ENCODE assay signal across 30 mouse cellular contexts in genomic region chr14:122023054-122023453, GRCm38 (mm10). TPM values are rescaled to one million over a fixed set of nuclear protein-coding genes. Genes with fewer than 3 reads are reported as not detected.
DNase-seq lines count a peak whose midpoint lies in the region; ATAC-seq and TF ChIP-seq lines count a peak whose summit lies in the region.
"Had no signal": no experiment of that assay in that cellular context is flagged by ENCODE, and none has a peak within 500 bp of the region (broad histone marks: within the 10 kb centered on the region; RNA-seq: fewer than 3 reads in every experiment).

No protein-coding gene starts in this region.

- no peak overlapping the region for H3K4me3 ChIP-seq in CH12.LX (replicated peaks in 1 of 3; ENCODE audit: low read depth in 2 of 3, low read length in 2 of 3, poor library complexity in 1 of 3)
- no peak overlapping the region for H3K4me3 ChIP-seq in liver, embryonic 14.5 days (ENCODE audit: insufficient read depth in 1 of 2, low read depth in 2 of 2, low read length in 2 of 2)
- H3K4me3 ChIP-seq in stomach, postnatal 0 days (ENCODE audit: low read depth, low read length): no peak overlapping the region
- H3K4me3 ChIP-seq: embryonic facial prominence, embryonic 12.5 days; embryonic facial prominence, embryonic 15.5 days; forebrain, embryonic 15.5 days; heart, adult 2 months; heart, embryonic 10.5 days; heart, embryonic 13.5 days; hindbrain, embryonic 12.5 days; hindbrain, embryonic 15.5 days had no signal

- peak; percentile 65 for TF ChIP-seq EP300 in CH12.LX (IDR thresholded peaks at IDR 0.05; ENCODE audit: low read length)
- no peak for TF ChIP-seq EP300 in liver, embryonic 14.5 days (IDR thresholded peaks at IDR 0.05; ENCODE audit: low read depth)
- TF ChIP-seq EP300 in stomach, postnatal 0 days (optimal IDR thresholded peaks at IDR 0.05): no peak

- dilution Hi-C loops in CH12.LX (cut with MboI; ENCODE audit: extremely low pct_ligation_motif_present, extremely low pct_unique_long_range_greater_than_20kb, low sequenced_read_pairs): no loop called here

- no peak for TF ChIP-seq RAD21 in CH12.LX (IDR thresholded peaks at IDR 0.05; ENCODE audit: low read depth, low read length)

- no peak overlapping the region for H3K27ac ChIP-seq in CH12.LX (ENCODE audit: insufficient read depth, low read depth)
- no peak overlapping the region for H3K27ac ChIP-seq in liver, embryonic 14.5 days
- H3K27ac ChIP-seq in stomach, postnatal 0 days (replicated peaks): no peak overlapping the region
- H3K27ac ChIP-seq: embryonic facial prominence, embryonic 12.5 days; embryonic facial prominence, embryonic 15.5 days; forebrain, embryonic 15.5 days; heart, adult 2 months; heart, embryonic 10.5 days; heart, embryonic 13.5 days; hindbrain, embryonic 12.5 days; hindbrain, embryonic 15.5 days had no signal

- peaks cover 30 to 69% of the 10 kb centered on the region in 2 experiments for H3K4me1 ChIP-seq in CH12.LX (ENCODE audit: control insufficient read depth in 1 of 2, insufficient read depth in 2 of 2)
- H3K4me1 ChIP-seq in liver, embryonic 14.5 days (replicated peaks; ENCODE audit: control insufficient read depth in 2 of 2, insufficient read depth in 2 of 2, low read length in 1 of 2): peaks cover 5 to 25% of the 10 kb centered on the region in 2 experiments
- no peaks in the 10 kb centered on the region for H3K4me1 ChIP-seq in stomach, postnatal 0 days (replicated peaks; ENCODE audit: control insufficient read depth, insufficient read depth)
- H3K4me1 ChIP-seq: embryonic facial prominence, embryonic 12.5 days; embryonic facial prominence, embryonic 15.5 days; forebrain, embryonic 15.5 days; hindbrain, embryonic 12.5 days; hindbrain, embryonic 15.5 days had no signal

- peak; percentile 42; the same call in 1 of the 2 replicates for ATAC-seq in liver, embryonic 14.5 days (ENCODE audit: insufficient read depth)
- ATAC-seq in stomach, postnatal 0 days (ENCODE audit: low FRiP score, low TSS enrichment): no peak
- ATAC-seq: activated CD4-positive, CD25-positive, alpha-beta regulatory T cell, adult 4 months; forebrain, embryonic 15.5 days had no signal

- TF ChIP-seq CTCF in CH12.LX (conservative IDR thresholded peaks at IDR 0.05 in 1 of 2, IDR thresholded peaks at IDR 0.05 in 1 of 2; ENCODE audit: low read depth in 2 of 2, low read length in 2 of 2): no peak
- TF ChIP-seq CTCF in liver, embryonic 14.5 days (IDR thresholded peaks at IDR 0.05; ENCODE audit: low read depth): no peak
- TF ChIP-seq CTCF in stomach, postnatal 0 days (IDR thresholded peaks at IDR 0.05; ENCODE audit: low read depth): no peak

- intact Hi-C loops in heart, postnatal 10 days (cut with DNase I): no loop called here

- H3K79me2 ChIP-seq in CH12.LX (replicated peaks; ENCODE audit: control insufficient read depth, extremely low read depth, insufficient read depth, poor library complexity, severe bottlenecking): no peaks in the 10 kb centered on the region

- no peak for TF ChIP-seq POLR2A in CH12.LX (IDR thresholded peaks at IDR 0.05; ENCODE audit: low read depth, low read length)

- in situ Hi-C loops in CH12.LX (cut with MboI; ENCODE audit: low pct_ligation_motif_present, low pct_unique_long_range_greater_than_20kb, low sequenced_read_pairs): no loop called here

- peaks cover 8 to 28% of the 10 kb centered on the region in 2 experiments for H3K36me3 ChIP-seq in CH12.LX (replicated peaks in 1 of 2; ENCODE audit: control insufficient read depth in 1 of 2, insufficient read depth in 1 of 2, low read length in 1 of 2)
- H3K36me3 ChIP-seq in liver, embryonic 14.5 days (replicated peaks; ENCODE audit: control insufficient read depth, insufficient read depth, low read depth): no peaks in the 10 kb centered on the region
- peaks cover 12% of the 10 kb centered on the region; the same call in 1 of the 2 replicates for H3K36me3 ChIP-seq in stomach, postnatal 0 days (ENCODE audit: control insufficient read depth, insufficient read depth, low read length)

- 50% methylated on average over 1 of the region's 1 CpGs for WGBS in liver, embryonic 14.5 days (ENCODE audit: insufficient replicate concordance)
- WGBS in stomach, postnatal 0 days: 83% methylated on average over 1 of the region's 1 CpGs

- no peaks in the 10 kb centered on the region for H3K9me3 ChIP-seq in CH12.LX (replicated peaks; ENCODE audit: low read length)
- no peaks in the 10 kb centered on the region for H3K9me3 ChIP-seq in liver, embryonic 14.5 days (ENCODE audit: control insufficient read depth, low read length)
- no peaks in the 10 kb centered on the region for H3K9me3 ChIP-seq in stomach, postnatal 0 days (ENCODE audit: control insufficient read depth, low read length)
- H3K9me3 ChIP-seq: embryonic facial prominence, embryonic 12.5 days; embryonic facial prominence, embryonic 15.5 days; forebrain, embryonic 15.5 days; heart, embryonic 10.5 days; heart, embryonic 13.5 days; hindbrain, embryonic 12.5 days; hindbrain, embryonic 15.5 days had no signal

- no peak overlapping the region for H3K4me2 ChIP-seq in CH12.LX (ENCODE audit: insufficient read depth, low read depth, poor library complexity, severe bottlenecking)
- no peak overlapping the region for H3K4me2 ChIP-seq in liver, embryonic 14.5 days (ENCODE audit: low read depth)
- H3K4me2 ChIP-seq in stomach, postnatal 0 days (replicated peaks; ENCODE audit: low read depth): no peak overlapping the region
- H3K4me2 ChIP-seq: embryonic facial prominence, embryonic 12.5 days; embryonic facial prominence, embryonic 15.5 days; forebrain, embryonic 15.5 days; heart, embryonic 13.5 days; hindbrain, embryonic 12.5 days; hindbrain, embryonic 15.5 days had no signal

- no peaks in the 10 kb centered on the region for H3K27me3 ChIP-seq in CH12.LX (replicated peaks)
- H3K27me3 ChIP-seq in liver, embryonic 14.5 days (ENCODE audit: control insufficient read depth, insufficient read depth, low read length): no peaks in the 10 kb centered on the region
- no peaks in the 10 kb centered on the region for H3K27me3 ChIP-seq in stomach, postnatal 0 days (ENCODE audit: control insufficient read depth, insufficient read depth, low read length)
- H3K27me3 ChIP-seq: embryonic facial prominence, embryonic 12.5 days; embryonic facial prominence, embryonic 15.5 days; forebrain, embryonic 15.5 days; heart, embryonic 13.5 days; hindbrain, embryonic 12.5 days; hindbrain, embryonic 15.5 days had no signal

- H3K9ac ChIP-seq in CH12.LX (ENCODE audit: insufficient read depth, low read depth): no peak overlapping the region
- no peak overlapping the region for H3K9ac ChIP-seq in liver, embryonic 14.5 days (replicated peaks)
- no peak overlapping the region for H3K9ac ChIP-seq in stomach, postnatal 0 days (ENCODE audit: low read length)
- H3K9ac ChIP-seq: embryonic facial prominence, embryonic 12.5 days; embryonic facial prominence, embryonic 15.5 days; forebrain, embryonic 15.5 days; heart, embryonic 13.5 days; hindbrain, embryonic 12.5 days; hindbrain, embryonic 15.5 days had no signal

- DNase-seq in heart, adult 11 months: peak; percentile 82
- DNase-seq in heart, postnatal 10 days: no peak
- DNase-seq in CH12.LX (ENCODE audit: extremely low read depth) (no peak), adipocyte (ENCODE audit: low spot score) (peak; percentile 20)
- DNase-seq in liver, embryonic 14.5 days (ENCODE audit: low read depth in 3 of 3, low spot score in 3 of 3): no peak
- DNase-seq in thymus, postnatal 10 days (ENCODE audit: low spot score in 2 of 2): no peak
- no peak for DNase-seq in lung, postnatal 10 days
- no peak for DNase-seq in stomach, postnatal 0 days (ENCODE audit: low spot score)
- DNase-seq: adrenal gland, postnatal 10 days; adrenal gland, postnatal 36 days; cerebellum, adult 18-20 months; cerebellum, adult 9-10 months; cerebellum, postnatal 14 days; gastrocnemius, postnatal 25 days; heart, adult 2 months had no signal

TF ChIP-seq in CH12.LX, 34 proteins besides CTCF, POLR2A, EP300 and RAD21:
- peak; percentile 39; the same call in 1 of the 2 replicates for TF ChIP-seq CHD2 (IDR thresholded peaks at IDR 0.05; ENCODE audit: low read length)
- TF ChIP-seq TCF12 (IDR thresholded peaks at IDR 0.05; ENCODE audit: low read depth, low read length): no peak
- peak; percentile 35; the same call in 1 of the 2 replicates for TF ChIP-seq ETS1 (conservative IDR thresholded peaks at IDR 0.05; ENCODE audit: low read depth, low read length)
- 0 out of 2 replicates have a peak, but pooled peaks have one; percentile 30 for TF ChIP-seq BHLHE40 (IDR thresholded peaks at IDR 0.05; ENCODE audit: low read depth, low read length)
- no peak for TF ChIP-seq JUND (conservative IDR thresholded peaks at IDR 0.05; ENCODE audit: low read depth, low read length)

RNA-seq across cellular contexts. Expression of gene Timm8a2, which starts 11.4 kb away (rescaled TPM):
- not detected for total RNA-seq in heart, postnatal 10 days (2021)
- total RNA-seq in CH12.LX (2012; rRNA removed): not detected in 2 replicates
- not detected in 2 replicates for total RNA-seq in CH12.LX (2014; rRNA removed)
- not detected in 2 replicates for polyA plus RNA-seq in CH12.LX (2012; ENCODE audit: insufficient read length, low read depth)
- polyA plus RNA-seq in liver, embryonic 14.5 days (2012; rRNA removed): not detected in 2 replicates
- not detected in 2 replicates for polyA plus RNA-seq in liver, embryonic 14.5 days (2014; fragmentation: Nextera tagmentation; extraction: Ambion mirVana)
- not detected in 2 replicates for polyA plus RNA-seq in stomach, postnatal 0 days (2015; fragmentation: Nextera tagmentation; extraction: Ambion mirVana)
- total RNA-seq: adrenal gland, adult 18-20 months; adrenal gland, postnatal 36 days; gastrocnemius, adult 8-10 months; gastrocnemius, postnatal 25 days; heart, adult 2 months; heart, postnatal 25 days; hematopoietic stem cell, adult 5-6 weeks had no signal
- polyA plus RNA-seq: activated CD4-positive, CD25-positive, alpha-beta regulatory T cell, adult 4 months; embryonic facial prominence, embryonic 12.5 days; embryonic facial prominence, embryonic 15.5 days; forebrain, embryonic 11.5 days; forebrain, embryonic 15.5 days; gonadal fat pad, adult 2 months; heart, adult 2 months; heart, embryonic 10.5 days; heart, embryonic 13.5 days; heart, embryonic 16.5 days; hindbrain, embryonic 12.5 days; hindbrain, embryonic 15.5 days had no signal

RNA-seq across cellular contexts. Expression of gene Gpr183, which starts 58.1 kb away (rescaled TPM):
- 1 to 10 TPM; 1.3 TPM for total RNA-seq in heart, postnatal 10 days (2021)
- total RNA-seq in CH12.LX (2012; rRNA removed) (3.6 and 4.0 TPM in 2 replicates), CH12.LX (2014; rRNA removed) (16.2 and 16.3 TPM in 2 replicates)
- 8.3 and 8.7 TPM in 2 replicates for polyA plus RNA-seq in CH12.LX (2012; ENCODE audit: insufficient read length, low read depth)
- polyA plus RNA-seq in liver, embryonic 14.5 days (2012; rRNA removed): 0.75 and 0.79 TPM in 2 replicates
- 0.62 and 1.3 TPM in 2 replicates for polyA plus RNA-seq in liver, embryonic 14.5 days (2014; fragmentation: Nextera tagmentation; extraction: Ambion mirVana)
- 1.8 and 2.0 TPM in 2 replicates for polyA plus RNA-seq in stomach, postnatal 0 days (2015; fragmentation: Nextera tagmentation; extraction: Ambion mirVana)

Comparison
In these comparisons a context has a peak if more than half of its experiments do, and no peak if none do; other contexts are left out.
1. DNase-seq: peak in heart, adult 11 months (single experiment) and adipocyte (single experiment); none in heart, postnatal 10 days (0 of 2), CH12.LX (single experiment), liver, embryonic 14.5 days (0 of 3), thymus, postnatal 10 days (0 of 2), lung, postnatal 10 days (single experiment) and stomach, postnatal 0 days (single experiment).